Mouse (Mus musculus) leukemia stem cell, adult 10-12 weeks (primary cell): ENCODE data around the gene Zfp984. TPM values are rescaled to one million over a fixed set of nuclear protein-coding genes. Genes with fewer than 3 reads are reported as not detected.

Experiments used
- polyA plus RNA-seq: library from polyadenylated mRNA; stranded (reverse); fragments of >175 nt; gene quantifications from 2 replicates; pipeline ENCODE4 v1.2.3, GENCODE M21; 2012; ENCODE audit warnings: low replicate concordance

The Zfp984 gene
- 0.97 and 5.5 TPM in 2 replicates for polyA plus RNA-seq

DNA sequence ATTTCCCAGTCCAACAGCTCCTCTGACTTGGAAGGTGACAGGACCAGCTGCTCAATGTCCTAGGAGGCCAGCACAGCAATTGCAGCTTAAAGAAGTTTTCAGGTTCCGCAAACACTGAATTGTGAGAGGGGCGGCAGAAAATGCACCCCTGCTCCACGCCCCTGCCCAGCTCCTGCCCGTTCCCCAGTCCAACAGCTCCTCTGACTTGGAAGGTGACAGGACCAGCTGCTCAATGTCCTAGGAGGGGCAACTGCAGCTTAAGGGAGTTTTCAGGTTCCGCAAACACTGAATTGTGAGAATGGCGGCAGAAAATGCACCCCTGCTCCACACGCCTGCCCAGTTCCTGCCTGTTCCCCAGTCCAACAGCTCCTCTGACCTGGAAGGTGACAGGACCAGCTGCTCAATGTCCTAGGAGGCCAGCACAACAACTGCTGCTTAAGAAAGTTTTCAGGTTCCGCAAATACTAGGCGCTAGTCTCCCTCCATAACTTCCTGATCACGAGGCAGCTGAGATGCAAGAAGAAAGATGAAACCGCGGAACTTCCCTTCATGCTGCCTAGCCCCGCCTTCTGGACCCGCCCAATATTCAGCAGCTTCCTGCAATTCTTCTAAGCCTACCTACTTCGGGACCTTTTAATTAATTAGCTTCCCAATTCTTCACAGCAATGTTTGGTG is at the start of gene Zfp984:
Gene Zfp984, minus strand, starts transcription at position 497 of the 674 bp plus-strand sequence.

DNA sequence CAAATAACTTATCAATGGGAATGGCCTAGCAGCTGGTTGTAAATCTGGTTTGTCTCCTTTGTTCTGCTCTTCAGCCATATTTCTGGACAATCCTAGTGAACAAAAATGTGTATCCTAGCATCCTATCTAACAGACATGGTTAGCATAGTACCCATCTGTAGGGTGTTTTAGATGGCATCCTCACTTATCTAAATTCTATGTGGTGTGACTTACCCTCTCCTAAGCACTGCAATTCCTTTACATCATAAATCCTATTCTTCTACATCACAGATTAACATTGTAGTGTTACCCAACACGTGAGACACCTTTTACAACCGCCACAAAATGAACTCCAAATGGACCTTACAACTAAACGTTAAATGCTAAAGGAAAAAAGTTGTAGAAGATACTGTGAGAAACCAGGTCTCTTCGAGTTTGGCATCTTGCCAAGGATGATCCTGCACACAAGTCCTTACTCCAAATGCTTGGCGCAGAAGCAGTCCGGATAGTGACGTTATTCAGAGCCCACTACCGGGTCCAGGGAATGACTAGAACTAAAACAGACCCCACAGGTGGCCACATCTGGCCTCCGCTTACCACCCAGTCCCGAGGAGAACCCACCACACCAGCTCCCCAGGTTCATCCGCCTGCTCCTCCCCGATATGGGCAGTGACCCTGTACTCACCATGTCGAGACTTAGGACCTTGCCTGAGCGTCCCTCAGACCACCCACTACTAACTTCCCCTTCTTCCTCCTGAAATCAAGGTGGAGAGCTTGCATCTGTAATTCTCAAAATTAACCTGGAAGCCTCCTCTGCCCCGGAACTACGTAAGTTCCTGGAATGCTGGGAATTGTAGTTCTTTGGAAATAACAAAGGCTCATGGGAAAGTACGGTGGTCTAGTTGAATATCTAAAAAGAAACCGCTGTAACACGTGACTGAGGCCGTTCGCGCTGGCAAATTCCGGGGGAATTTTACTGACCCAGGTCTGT is 38.3 kb upstream of the Zfp984 start, which contains the start of gene Zfp933:
Gene Zfp933, minus strand, starts transcription at position 753 of the 970 bp plus-strand sequence.

Other genes starting within 250 kb of the Zfp984 start
- 0.07 TPM in 1 of 2 replicates, not detected in the other for gene Zfp979, start 167.3 kb downstream of the Zfp984 start, polyA plus RNA-seq
- gene Zfp534, start 107.2 kb downstream of the Zfp984 start, polyA plus RNA-seq: not detected in 2 replicates
- gene Zfp933, start 38.6 kb upstream of the Zfp984 start, polyA plus RNA-seq: 0.33 TPM in 1 of 2 replicates, not detected in the other
- 164 and 215 TPM in 2 replicates for gene Miip, start 59.0 kb upstream of the Zfp984 start, polyA plus RNA-seq
- gene Fv1, start 59.2 kb upstream of the Zfp984 start, polyA plus RNA-seq: 0.34 and 0.38 TPM in 2 replicates
- gene Mfn2, start 94.9 kb upstream of the Zfp984 start, polyA plus RNA-seq: 16.8 and 46.1 TPM in 2 replicates
- 5.4 and 8.1 TPM in 2 replicates for gene Plod1, start 127.0 kb upstream of the Zfp984 start, polyA plus RNA-seq
- 97.1 and 132 TPM in 2 replicates for gene 2510039O18Rik, start 131.1 kb upstream of the Zfp984 start, polyA plus RNA-seq
- gene Nppb, start 176.0 kb upstream of the Zfp984 start, polyA plus RNA-seq: not detected in 2 replicates
- not detected in 2 replicates for gene Nppa, start 190.9 kb upstream of the Zfp984 start, polyA plus RNA-seq
- 1.5 and 1.6 TPM in 2 replicates for gene Clcn6, start 229.0 kb upstream of the Zfp984 start, polyA plus RNA-seq
- gene Mthfr, start 229.3 kb upstream of the Zfp984 start, polyA plus RNA-seq: 14.7 and 23.3 TPM in 2 replicates